In genomic region chr2:144525856-144526255, GRCm38 (mm10) we compare ENCODE assay signal across 13 mouse cellular contexts. TPM values are rescaled to one million over a fixed set of nuclear protein-coding genes. Genes with fewer than 3 reads are reported as not detected.
DNase-seq lines count a peak whose midpoint lies in the region; ATAC-seq lines count a peak whose summit lies in the region.
"Had no signal": no experiment of that assay in that cellular context is flagged by ENCODE, and none has a peak within 500 bp of the region (broad histone marks: within the 10 kb centered on the region; RNA-seq: fewer than 3 reads in every experiment).

No protein-coding gene starts in this region.

- H3K4me1 ChIP-seq in midbrain, embryonic 16.5 days (ENCODE audit: control insufficient read depth, insufficient read depth, low read length), result peaks cover 23% of the 10 kb centered on the region

- DNase-seq in cerebellum, adult 11 months, result peak; percentile 13
- peak; percentile 59 for DNase-seq in right cerebral cortex, adult 18-20 months
- DNase-seq in right cerebral cortex, postnatal 25 days, result no peak
- DNase-seq in telencephalon, adult 2 months (ENCODE audit: low read depth, low spot score), result peak; percentile 29
- no peak for DNase-seq in gastrocnemius, postnatal 25 days
- no peak for DNase-seq in lung, postnatal 25 days (ENCODE audit: low spot score)
- DNase-seq: adrenal gland, postnatal 25 days; kidney, adult 2 months had no signal

- H3K4me3 ChIP-seq in midbrain, embryonic 16.5 days (ENCODE audit: low read depth, low read length), result peak overlapping the region; percentile 57
- H3K4me3 ChIP-seq: forebrain, embryonic 12.5 days had no signal

- H3K9ac ChIP-seq in midbrain, embryonic 16.5 days (ENCODE audit: low read depth, low read length), result peak overlapping the region; percentile 44; the same call in 1 of the 2 replicates
- H3K9ac ChIP-seq: forebrain, embryonic 12.5 days had no signal

- H3K4me2 ChIP-seq in midbrain, embryonic 16.5 days (ENCODE audit: low read length), result peak overlapping the region; percentile 95
- H3K4me2 ChIP-seq: heart, embryonic 11.5 days had no signal

- peaks cover 6% of the 10 kb centered on the region for H3K36me3 ChIP-seq in midbrain, embryonic 16.5 days (ENCODE audit: control insufficient read depth, insufficient read depth, low read length)

- no peaks in the 10 kb centered on the region for H3K27me3 ChIP-seq in midbrain, embryonic 16.5 days (ENCODE audit: control insufficient read depth, insufficient read depth, low read depth, low read length)

- no peaks in the 10 kb centered on the region for H3K9me3 ChIP-seq in midbrain, embryonic 16.5 days (replicated peaks; ENCODE audit: control insufficient read depth, low read length, poor library complexity, severe bottlenecking)
- H3K9me3 ChIP-seq: forebrain, embryonic 12.5 days had no signal

- H3K27ac ChIP-seq in midbrain, embryonic 16.5 days (ENCODE audit: low read length), result no peak overlapping the region
- H3K27ac ChIP-seq: forebrain, embryonic 12.5 days had no signal

- WGBS in midbrain, embryonic 16.5 days, result 49% methylated on average over 10 of the region's 10 CpGs

- ATAC-seq in cerebellum, adult (ENCODE audit: insufficient number of reproducible peaks, low FRiP score, low TSS enrichment), result no peak
- no peak for ATAC-seq in midbrain, embryonic 16.5 days

RNA-seq across cellular contexts. Expression of gene Dzank1, which starts 1.4 kb away (rescaled TPM):
- 18.3 and 20.4 TPM in 2 replicates for polyA plus RNA-seq in midbrain, embryonic 16.5 days (2015; fragmentation: Nextera tagmentation; extraction: Ambion mirVana)
- total RNA-seq in gastrocnemius, postnatal 25 days (2021), result under 1 TPM; 0.13 to 0.49 TPM
- total RNA-seq: monocyte, adult 5-6 weeks had no signal

RNA-seq across cellular contexts. Expression of gene Polr3f, which starts 1.7 kb away (rescaled TPM):
- 24.3 and 26.4 TPM in 2 replicates for polyA plus RNA-seq in midbrain, embryonic 16.5 days (2015; fragmentation: Nextera tagmentation; extraction: Ambion mirVana)
- total RNA-seq in gastrocnemius, postnatal 25 days (2021), result 1 to 10 TPM; 8.8 to 9.4 TPM

RNA-seq across cellular contexts. Expression of gene Rbbp9, which starts 24.8 kb away (rescaled TPM):
- 57.7 and 59.0 TPM in 2 replicates for polyA plus RNA-seq in midbrain, embryonic 16.5 days (2015; fragmentation: Nextera tagmentation; extraction: Ambion mirVana)
- 1 to 10 TPM; 5.2 to 6.1 TPM for total RNA-seq in gastrocnemius, postnatal 25 days (2021)

RNA-seq across cellular contexts. Expression of gene Sec23b, which starts 30.2 kb away (rescaled TPM):
- polyA plus RNA-seq in midbrain, embryonic 16.5 days (2015; fragmentation: Nextera tagmentation; extraction: Ambion mirVana), result 61.7 and 62.6 TPM in 2 replicates
- 10 to 100 TPM; 10.5 to 13.4 TPM for total RNA-seq in gastrocnemius, postnatal 25 days (2021)

Comparison
In these comparisons a context has a peak if more than half of its experiments do, and no peak if none do; other contexts are left out.
1. DNase-seq: peak in cerebellum, adult 11 months (single experiment), right cerebral cortex, adult 18-20 months (single experiment) and telencephalon, adult 2 months (single experiment); none in right cerebral cortex, postnatal 25 days (single experiment), gastrocnemius, postnatal 25 days (single experiment) and lung, postnatal 25 days (single experiment).